Mouse (Mus musculus) 3134 (cell line): ENCODE measurements at regions not wholly inside any gene's neighbourhood (a gene's known extent, or its start where the extent isn't known, plus 50 kb on each side); places are given as distances from the start of the nearest gene placed in this dataset.

ENCODE experiments used
- DNase-seq: peaks from one replicate; pipeline ENCODE4 v3.0.0-alpha.2; 2011; ENCODE audit warnings: low spot score; ENCODE audit not compliant: insufficient read length; ENCODE audit errors: extremely low read depth

GRCm38 (mm10) chr19:52878812-52879502 is 161.1 kb downstream of the Xpnpep1 start:
- no peak for DNase-seq

- no peak for DNase-seq
Measured at GRCm38 (mm10) chr19:52866635-52867034, 173.4 kb downstream of the Xpnpep1 start.

- DNase-seq: no peak
Measured at GRCm38 (mm10) chr19:52861576-52861975, 178.4 kb downstream of the Xpnpep1 start.

GRCm38 (mm10) chr19:52854068-52854682 is 185.8 kb downstream of the Xpnpep1 start:
- no peak for DNase-seq

- DNase-seq: no peak
Measured at GRCm38 (mm10) chr19:52816202-52816601, 223.8 kb downstream of the Xpnpep1 start.

GRCm38 (mm10) chr19:52812046-52812445 is 228.0 kb downstream of the Xpnpep1 start:
- no peak for DNase-seq

GRCm38 (mm10) chr19:52788802-52789201 is 251.2 kb downstream of the Xpnpep1 start:
- DNase-seq: no peak

- no peak for DNase-seq
Measured at GRCm38 (mm10) chr19:52768761-52769388, 271.1 kb downstream of the Xpnpep1 start.

GRCm38 (mm10) chr19:52768117-52768516 is 271.9 kb downstream of the Xpnpep1 start:
- DNase-seq: no peak

- no peak for DNase-seq
Measured at GRCm38 (mm10) chr19:52738946-52739345, 301.1 kb downstream of the Xpnpep1 start.

- no peak for DNase-seq
Measured at GRCm38 (mm10) chr19:52721776-52722175, 318.2 kb downstream of the Xpnpep1 start.

- DNase-seq: no peak
Measured at GRCm38 (mm10) chr19:52715359-52715758, 324.7 kb downstream of the Xpnpep1 start.

GRCm38 (mm10) chr19:52707679-52708078 is 332.3 kb downstream of the Xpnpep1 start:
- DNase-seq: no peak

GRCm38 (mm10) chr19:52661009-52661408 is 379.0 kb downstream of the Xpnpep1 start:
- DNase-seq: no peak

GRCm38 (mm10) chr19:52647066-52648046 is 383.3 kb downstream of the Ins1 start:
- no peak for DNase-seq

- no peak for DNase-seq
Measured at GRCm38 (mm10) chr19:52640228-52640627, 376.1 kb downstream of the Ins1 start.

- peak; percentile 67 for DNase-seq
Measured at GRCm38 (mm10) chr19:52632501-52632900, 368.4 kb downstream of the Ins1 start.

- no peak for DNase-seq
Measured at GRCm38 (mm10) chr19:52624310-52624709, 360.2 kb downstream of the Ins1 start.

- no peak for DNase-seq
Measured at GRCm38 (mm10) chr19:52623496-52623895, 359.4 kb downstream of the Ins1 start.

GRCm38 (mm10) chr19:52613353-52613752 is 349.3 kb downstream of the Ins1 start:
- no peak for DNase-seq

- DNase-seq: peak; percentile 56
Measured at GRCm38 (mm10) chr19:52606859-52607258, 342.8 kb downstream of the Ins1 start.
